ENCODE assay signal across 28 mouse cellular contexts in genomic region chr17:24468636-24469246, GRCm38 (mm10). TPM values are rescaled to one million over a fixed set of nuclear protein-coding genes. Genes with fewer than 3 reads are reported as not detected.
DNase-seq lines count a peak whose midpoint lies in the region; ATAC-seq and TF ChIP-seq lines count a peak whose summit lies in the region.
"Had no signal": no experiment of that assay in that cellular context is flagged by ENCODE, and none has a peak within 500 bp of the region (broad histone marks: within the 10 kb centered on the region; RNA-seq: fewer than 3 reads in every experiment).

No protein-coding gene starts in this region.

- H3K4me1 ChIP-seq in cerebellum, adult 2 months (ENCODE audit: control insufficient read depth, insufficient read depth, low read length) = peaks cover 10% of the 10 kb centered on the region
- peaks cover 30% of the 10 kb centered on the region for H3K4me1 ChIP-seq in liver, embryonic 13.5 days (replicated peaks)
- H3K4me1 ChIP-seq in liver, embryonic 11.5 days (replicated peaks; ENCODE audit: control insufficient read depth, insufficient read depth, low read length) = peaks cover 16% of the 10 kb centered on the region
- peaks cover 0 to 14% of the 10 kb centered on the region in 2 experiments; a peak in 3 of 4 replicates for H3K4me1 ChIP-seq in MEL (ENCODE audit: control insufficient read depth in 1 of 2, insufficient read depth in 2 of 2, low read length in 2 of 2)
- peaks cover 19% of the 10 kb centered on the region for H3K4me1 ChIP-seq in midbrain, embryonic 14.5 days (ENCODE audit: control insufficient read depth, insufficient read depth, low read length)

- no peak overlapping the region for H3K9ac ChIP-seq in liver, embryonic 13.5 days
- H3K9ac ChIP-seq in liver, embryonic 11.5 days (ENCODE audit: low read depth, low read length) = no peak overlapping the region
- H3K9ac ChIP-seq in MEL (ENCODE audit: control insufficient read depth, low read depth, low read length, poor library complexity, severe bottlenecking) = no peak overlapping the region
- no peak overlapping the region for H3K9ac ChIP-seq in midbrain, embryonic 14.5 days (replicated peaks; ENCODE audit: low read length)
- H3K9ac ChIP-seq: embryonic facial prominence, embryonic 15.5 days had no signal

- TF ChIP-seq POLR2A in cerebellum, adult 2 months (IDR thresholded peaks at IDR 0.05; ENCODE audit: borderline replicate concordance, insufficient read depth, low read length) = no peak
- TF ChIP-seq POLR2A in MEL (IDR thresholded peaks at IDR 0.05; ENCODE audit: control insufficient read depth in 1 of 2, insufficient read depth in 1 of 2, low read depth in 1 of 2, low read length in 2 of 2, poor library complexity in 1 of 2) = no peak

- no peak for TF ChIP-seq RAD21 in MEL (IDR thresholded peaks at IDR 0.05; ENCODE audit: low read depth, low read length)

- TF ChIP-seq CTCF in cerebellum, adult 2 months (IDR thresholded peaks at IDR 0.05; ENCODE audit: borderline replicate concordance, insufficient read depth, low read depth, low read length) = no peak
- TF ChIP-seq CTCF in MEL (IDR thresholded peaks at IDR 0.05 in 2 of 3, conservative IDR thresholded peaks at IDR 0.05 in 1 of 3; ENCODE audit: control insufficient read depth in 1 of 3, insufficient read depth in 1 of 3, low read depth in 2 of 3, low read length in 3 of 3, poor library complexity in 1 of 3, severe bottlenecking in 1 of 3) = no peak

- 78% methylated on average over 5 of the region's 5 CpGs for WGBS in cerebellum, adult 2 months
- WGBS in liver, embryonic 13.5 days (ENCODE audit: insufficient replicate concordance) = 87% methylated on average over 5 of the region's 5 CpGs
- 96% methylated on average over 5 of the region's 5 CpGs for WGBS in liver, embryonic 11.5 days
- 95% methylated on average over 5 of the region's 5 CpGs for WGBS in midbrain, embryonic 14.5 days

- peak; percentile 63 for DNase-seq in cerebellum, adult 9-10 months
- DNase-seq in cerebellum, adult 2 months = no peak
- no peak for DNase-seq in liver, embryonic 13.5 days
- no peak for DNase-seq in liver, embryonic 11.5 days (ENCODE audit: low spot score)
- DNase-seq in MEL (ENCODE audit: low read depth, low spot score) = peak; percentile 40
- peak; percentile 19 for DNase-seq in induced T-regulatory cell, adult 2 months (ENCODE audit: low read depth)
- no peak for DNase-seq in midbrain, embryonic 14.5 days
- DNase-seq: adrenal gland, adult 2 months; adrenal gland, postnatal 14 days; cerebellum, adult 11 months; cerebellum, adult 8-10 months; cerebellum, postnatal 14 days; gastrocnemius, adult 2 months; gastrocnemius, postnatal 14 days; heart, adult 2 months; heart, postnatal 10 days; heart, postnatal 36 days; kidney, adult 18-20 months had no signal

- no peaks in the 10 kb centered on the region for H3K27me3 ChIP-seq in cerebellum, adult 2 months (ENCODE audit: control insufficient read depth, insufficient read depth, low read length)
- H3K27me3 ChIP-seq in liver, embryonic 13.5 days = no peaks in the 10 kb centered on the region
- no peaks in the 10 kb centered on the region for H3K27me3 ChIP-seq in liver, embryonic 11.5 days (replicated peaks; ENCODE audit: control insufficient read depth, insufficient read depth, low read length)
- H3K27me3 ChIP-seq in MEL (ENCODE audit: control insufficient read depth in 1 of 2, insufficient read depth in 2 of 2, low read length in 2 of 2) = no peaks in the 10 kb centered on the region
- no peaks in the 10 kb centered on the region for H3K27me3 ChIP-seq in midbrain, embryonic 14.5 days (ENCODE audit: control insufficient read depth, insufficient read depth, low read length)
- H3K27me3 ChIP-seq: embryonic facial prominence, embryonic 12.5 days; embryonic facial prominence, embryonic 15.5 days; forebrain, embryonic 12.5 days; heart, embryonic 15.5 days; hindbrain, embryonic 13.5 days had no signal

- H3K4me2 ChIP-seq in liver, embryonic 13.5 days = peak overlapping the region; percentile 14; the same call in 1 of the 2 replicates
- H3K4me2 ChIP-seq in liver, embryonic 11.5 days = no peak overlapping the region
- no peak overlapping the region for H3K4me2 ChIP-seq in midbrain, embryonic 14.5 days (ENCODE audit: low read length)

- H3K79me2 ChIP-seq in MEL (ENCODE audit: control insufficient read depth, insufficient read depth, low read length, poor library complexity) = peaks cover 25% of the 10 kb centered on the region

- no peak overlapping the region for H3K27ac ChIP-seq in cerebellum, adult 2 months (ENCODE audit: insufficient read depth, low read length)
- H3K27ac ChIP-seq in liver, embryonic 13.5 days = no peak overlapping the region
- no peak overlapping the region for H3K27ac ChIP-seq in liver, embryonic 11.5 days (ENCODE audit: low read depth, low read length)
- no peak overlapping the region for H3K27ac ChIP-seq in MEL (ENCODE audit: control insufficient read depth, low read depth, low read length)
- no peak overlapping the region for H3K27ac ChIP-seq in midbrain, embryonic 14.5 days (replicated peaks; ENCODE audit: low read depth, low read length)

- H3K9me3 ChIP-seq in liver, embryonic 13.5 days (replicated peaks) = no peaks in the 10 kb centered on the region
- H3K9me3 ChIP-seq in liver, embryonic 11.5 days (ENCODE audit: control insufficient read depth, low read length) = no peaks in the 10 kb centered on the region
- no peaks in the 10 kb centered on the region for H3K9me3 ChIP-seq in MEL (replicated peaks; ENCODE audit: insufficient read depth, low read length)
- H3K9me3 ChIP-seq in midbrain, embryonic 14.5 days (ENCODE audit: control insufficient read depth, low read length) = no peaks in the 10 kb centered on the region
- H3K9me3 ChIP-seq: embryonic facial prominence, embryonic 12.5 days; embryonic facial prominence, embryonic 15.5 days; forebrain, embryonic 12.5 days; heart, embryonic 15.5 days; hindbrain, embryonic 10.5 days; hindbrain, embryonic 13.5 days had no signal

- no peak overlapping the region for H3K4me3 ChIP-seq in cerebellum, adult 2 months (replicated peaks; ENCODE audit: insufficient read depth, low read depth, low read length)
- H3K4me3 ChIP-seq in liver, embryonic 13.5 days (replicated peaks) = peak overlapping the region; percentile 10; the same call in 1 of the 2 replicates
- H3K4me3 ChIP-seq in liver, embryonic 11.5 days (ENCODE audit: low read depth, low read length) = no peak overlapping the region
- H3K4me3 ChIP-seq in MEL (ENCODE audit: control insufficient read depth in 1 of 2, insufficient read depth in 1 of 2, low read depth in 2 of 2, low read length in 2 of 2) = no peak overlapping the region
- no peak overlapping the region for H3K4me3 ChIP-seq in midbrain, embryonic 14.5 days (replicated peaks; ENCODE audit: low read depth, low read length)

- H3K36me3 ChIP-seq in liver, embryonic 13.5 days = peaks cover 25% of the 10 kb centered on the region
- H3K36me3 ChIP-seq in liver, embryonic 11.5 days (ENCODE audit: control insufficient read depth, insufficient read depth, low read length) = peaks cover 9% of the 10 kb centered on the region; the same call in 1 of the 2 replicates
- H3K36me3 ChIP-seq in MEL (ENCODE audit: control insufficient read depth in 1 of 2, insufficient read depth in 2 of 2, low read length in 2 of 2) = peaks cover 0 to 8% of the 10 kb centered on the region in 2 experiments; a peak in 2 of 4 replicates
- H3K36me3 ChIP-seq in midbrain, embryonic 14.5 days (ENCODE audit: control insufficient read depth, insufficient read depth, low read length) = peaks cover 10% of the 10 kb centered on the region
- H3K36me3 ChIP-seq: heart, embryonic 15.5 days had no signal

- ATAC-seq in liver, embryonic 13.5 days (ENCODE audit: low read depth) = no peak
- no peak for ATAC-seq in liver, embryonic 11.5 days (replicated peaks; ENCODE audit: low FRiP score)
- no peak for ATAC-seq in granulocyte monocyte progenitor cell, adult 5-6 weeks (replicated peaks; ENCODE audit: poor library complexity, severe bottlenecking)
- no peak for ATAC-seq in midbrain, embryonic 14.5 days (ENCODE audit: low FRiP score, low TSS enrichment)
- ATAC-seq: hindbrain, embryonic 16.5 days; inflammation-experienced regulatory T-cells, adult 6 months; intestine, embryonic 16.5 days had no signal

- no peak for TF ChIP-seq EP300 in MEL (IDR thresholded peaks at IDR 0.05; ENCODE audit: low read depth in 1 of 2, low read length in 2 of 2)

RNA-seq across cellular contexts. Expression of gene E4f1, which starts 1.4 kb away (rescaled TPM):
- 79.4 and 80.6 TPM in 2 replicates for polyA plus RNA-seq in cerebellum, adult 2 months (2012; rRNA removed)
- 11.7 and 13.0 TPM in 2 replicates for polyA plus RNA-seq in liver, embryonic 13.5 days (2015; fragmentation: Nextera tagmentation; extraction: Ambion mirVana)
- polyA plus RNA-seq in liver, embryonic 11.5 days (2014; fragmentation: Nextera tagmentation; extraction: Ambion mirVana) = 20.0 and 23.5 TPM in 2 replicates
- total RNA-seq in MEL (2012; rRNA removed) = 24.3 and 26.0 TPM in 2 replicates
- polyA plus RNA-seq in MEL (2012; ENCODE audit: insufficient read depth in 1 of 2, insufficient read length in 2 of 2, low read depth in 1 of 2, low replicate concordance in 2 of 2, missing spikeins in 1 of 2) = 10 to 100 TPM in 1 of 2 experiments, not detected in 1; 37.1 TPM
- 20.6 and 45.1 TPM in 2 replicates for total RNA-seq in granulocyte monocyte progenitor cell, adult 5-6 weeks (2014; fragmentation: Nextera tagmentation)
- 9.5 and 21.7 TPM in 2 replicates for total RNA-seq in granulocyte monocyte progenitor cell, adult 5-6 weeks (2017)
- polyA plus RNA-seq in midbrain, embryonic 14.5 days (2014; fragmentation: Nextera tagmentation; extraction: Ambion mirVana) = 22.7 and 22.8 TPM in 2 replicates

RNA-seq across cellular contexts. Expression of gene Pgp, which starts 1.5 kb away (rescaled TPM):
- polyA plus RNA-seq in cerebellum, adult 2 months (2012; rRNA removed) = 126 and 133 TPM in 2 replicates
- 84.0 and 86.7 TPM in 2 replicates for polyA plus RNA-seq in liver, embryonic 13.5 days (2015; fragmentation: Nextera tagmentation; extraction: Ambion mirVana)
- polyA plus RNA-seq in liver, embryonic 11.5 days (2014; fragmentation: Nextera tagmentation; extraction: Ambion mirVana) = 119 and 123 TPM in 2 replicates
- total RNA-seq in MEL (2012; rRNA removed) = 16.6 and 19.3 TPM in 2 replicates
- polyA plus RNA-seq in MEL (2012; ENCODE audit: insufficient read depth in 1 of 2, insufficient read length in 2 of 2, low read depth in 1 of 2, low replicate concordance in 2 of 2, missing spikeins in 1 of 2) = 10 to 100 TPM in 1 of 2 experiments, not detected in 1; 55.0 TPM
- total RNA-seq in granulocyte monocyte progenitor cell, adult 5-6 weeks (2014; fragmentation: Nextera tagmentation) = 22.9 and 25.4 TPM in 2 replicates
- total RNA-seq in granulocyte monocyte progenitor cell, adult 5-6 weeks (2017) = 11.6 and 15.2 TPM in 2 replicates
- 60.5 and 62.7 TPM in 2 replicates for polyA plus RNA-seq in midbrain, embryonic 14.5 days (2014; fragmentation: Nextera tagmentation; extraction: Ambion mirVana)

RNA-seq across cellular contexts. Expression of gene Bricd5, which starts 4.9 kb away (rescaled TPM):
- polyA plus RNA-seq in cerebellum, adult 2 months (2012; rRNA removed) = 2.3 TPM in 2 replicates
- polyA plus RNA-seq in liver, embryonic 13.5 days (2015; fragmentation: Nextera tagmentation; extraction: Ambion mirVana) = 0.13 TPM in 1 of 2 replicates, not detected in the other
- 0.25 and 0.26 TPM in 2 replicates for polyA plus RNA-seq in liver, embryonic 11.5 days (2014; fragmentation: Nextera tagmentation; extraction: Ambion mirVana)
- 1.1 and 2.0 TPM in 2 replicates for total RNA-seq in MEL (2012; rRNA removed)
- under 1 TPM in 1 of 2 experiments, not detected in 1; 0.82 TPM for polyA plus RNA-seq in MEL (2012; ENCODE audit: insufficient read depth in 1 of 2, insufficient read length in 2 of 2, low read depth in 1 of 2, low replicate concordance in 2 of 2, missing spikeins in 1 of 2)
- 2.2 TPM in 1 of 2 replicates, not detected in the other for total RNA-seq in granulocyte monocyte progenitor cell, adult 5-6 weeks (2014; fragmentation: Nextera tagmentation)
- 0.22 TPM in 1 of 2 replicates, not detected in the other for total RNA-seq in granulocyte monocyte progenitor cell, adult 5-6 weeks (2017)
- polyA plus RNA-seq in midbrain, embryonic 14.5 days (2014; fragmentation: Nextera tagmentation; extraction: Ambion mirVana) = 0.45 TPM in 1 of 2 replicates, not detected in the other
- total RNA-seq: adrenal gland, postnatal 14 days; gastrocnemius, adult 2 months; heart, adult 2 months; heart, postnatal 36 days had no signal
- polyA plus RNA-seq: embryonic facial prominence, embryonic 12.5 days; forebrain, embryonic 12.5 days; heart, adult 2 months; inflammation-experienced regulatory T-cells, adult 6 months had no signal

RNA-seq across cellular contexts. Expression of gene Mlst8, which starts 10.1 kb away (rescaled TPM):
- polyA plus RNA-seq in cerebellum, adult 2 months (2012; rRNA removed) = 55.9 and 63.5 TPM in 2 replicates
- polyA plus RNA-seq in liver, embryonic 13.5 days (2015; fragmentation: Nextera tagmentation; extraction: Ambion mirVana) = 11.7 and 13.8 TPM in 2 replicates
- 22.3 TPM in 2 replicates for polyA plus RNA-seq in liver, embryonic 11.5 days (2014; fragmentation: Nextera tagmentation; extraction: Ambion mirVana)
- total RNA-seq in MEL (2012; rRNA removed) = 28.5 and 35.4 TPM in 2 replicates
- polyA plus RNA-seq in MEL (2012; ENCODE audit: insufficient read depth in 1 of 2, insufficient read length in 2 of 2, low read depth in 1 of 2, low replicate concordance in 2 of 2, missing spikeins in 1 of 2) = 10 to 100 TPM in 1 of 2 experiments, not detected in 1; 57.3 TPM
- 21.2 and 21.6 TPM in 2 replicates for total RNA-seq in granulocyte monocyte progenitor cell, adult 5-6 weeks (2014; fragmentation: Nextera tagmentation)
- 21.8 and 27.8 TPM in 2 replicates for total RNA-seq in granulocyte monocyte progenitor cell, adult 5-6 weeks (2017)
- 36.2 and 43.0 TPM in 2 replicates for polyA plus RNA-seq in midbrain, embryonic 14.5 days (2014; fragmentation: Nextera tagmentation; extraction: Ambion mirVana)

RNA-seq across cellular contexts. Expression of gene Caskin1, which starts 19.7 kb away (rescaled TPM):
- 122 and 127 TPM in 2 replicates for polyA plus RNA-seq in cerebellum, adult 2 months (2012; rRNA removed)
- 0.15 and 0.20 TPM in 2 replicates for polyA plus RNA-seq in liver, embryonic 13.5 days (2015; fragmentation: Nextera tagmentation; extraction: Ambion mirVana)
- 0.47 and 0.56 TPM in 2 replicates for polyA plus RNA-seq in liver, embryonic 11.5 days (2014; fragmentation: Nextera tagmentation; extraction: Ambion mirVana)
- total RNA-seq in MEL (2012; rRNA removed) = 0.04 and 0.07 TPM in 2 replicates
- polyA plus RNA-seq in MEL (2012; ENCODE audit: insufficient read depth in 1 of 2, insufficient read length in 2 of 2, low read depth in 1 of 2, low replicate concordance in 2 of 2, missing spikeins in 1 of 2) = under 1 TPM in 1 of 2 experiments, not detected in 1; 0.38 TPM
- not detected in 2 replicates for total RNA-seq in granulocyte monocyte progenitor cell, adult 5-6 weeks (2014; fragmentation: Nextera tagmentation)
- total RNA-seq in granulocyte monocyte progenitor cell, adult 5-6 weeks (2017) = not detected in 2 replicates
- polyA plus RNA-seq in midbrain, embryonic 14.5 days (2014; fragmentation: Nextera tagmentation; extraction: Ambion mirVana) = 34.8 and 37.5 TPM in 2 replicates

Comparison
In these comparisons a context has a peak if more than half of its experiments do, and no peak if none do; other contexts are left out.
1. DNase-seq: peak in cerebellum, adult 9-10 months (single experiment), MEL (single experiment) and induced T-regulatory cell, adult 2 months (single experiment); none in cerebellum, adult 2 months (0 of 2), liver, embryonic 13.5 days (single experiment), liver, embryonic 11.5 days (single experiment) and midbrain, embryonic 14.5 days (single experiment).